Mouse (Mus musculus): Measurements from ENCODE around the gene Rps29.

Rps29 gene

GRCm38 (mm10) chr12:69129634-69130310, 29.2 kb downstream of the Rps29 start:
- peak; percentile 26 for DNase-seq (ENCODE audit: low spot score)

- DNase-seq (ENCODE audit: low spot score) = no peak
Measured at GRCm38 (mm10) chr12:69127626-69128025, 31.4 kb downstream of the Rps29 start.

GRCm38 (mm10) chr12:69127170-69127569, 31.8 kb downstream of the Rps29 start:
- DNase-seq (ENCODE audit: low spot score) = peak; percentile 25

GRCm38 (mm10) chr12:69125066-69125465, 33.9 kb downstream of the Rps29 start:
- no peak for DNase-seq (ENCODE audit: low spot score)

- DNase-seq (ENCODE audit: low spot score) = no peak
Measured at GRCm38 (mm10) chr12:69122801-69123200, 36.2 kb downstream of the Rps29 start.

- DNase-seq (ENCODE audit: low spot score) = no peak
Measured at GRCm38 (mm10) chr12:69119908-69120307, 39.1 kb downstream of the Rps29 start.

All from embryo, embryonic 10.5 days (tissue).